Mouse (Mus musculus) midbrain, postnatal 0 days (tissue): ENCODE data around the gene Tldc2. TPM values are rescaled to one million over a fixed set of nuclear protein-coding genes. Genes with fewer than 3 reads are reported as not detected.

Source experiments
- ATAC-seq: fragments of 200-750 bp; cut with Nextera tagmentation; 2 replicates; pipeline ENCODE4 v1.8.0; 2017; ENCODE audit warnings: moderate number of reproducible peaks, mild to moderate bottlenecking, moderate TSS enrichment, moderate library complexity; ENCODE audit not compliant: low FRiP score
- DNase-seq: peaks from one replicate; pipeline ENCODE4 v3.0.0-alpha.2; 2015; ENCODE audit warnings: low spot score
- H3K27ac ChIP-seq: fragments of 300-500 bp; sonication (generic); 2 replicates; pipeline ENCODE4 v1.5.1; 2014; ENCODE audit warnings: low read depth, mild to moderate bottlenecking, low read length, mixed read lengths
- H3K27me3 ChIP-seq: fragments of 300-500 bp; sonication (generic); 2 replicates; pipeline ENCODE4 v1.6.1; 2014; ENCODE audit warnings: low read length, control low read depth, mixed read lengths; ENCODE audit not compliant: insufficient read depth
- H3K36me3 ChIP-seq: fragments of 300-500 bp; sonication (generic); 2 replicates; pipeline ENCODE4 v1.6.1; 2014; ENCODE audit warnings: low read length, control low read depth, mixed read lengths; ENCODE audit not compliant: insufficient read depth
- H3K4me1 ChIP-seq: fragments of 300-500 bp; sonication (generic); 2 replicates; pipeline ENCODE4 v1.6.1; 2014; ENCODE audit warnings: mild to moderate bottlenecking, control low read depth, antibody characterized with exemption, low read length, mixed read lengths; ENCODE audit not compliant: insufficient read depth
- H3K4me2 ChIP-seq: fragments of 300-500 bp; sonication (generic); 2 replicates; pipeline ENCODE4 v1.6.1; 2014; ENCODE audit warnings: low read depth, mild to moderate bottlenecking, low read length, mixed read lengths; ENCODE audit not compliant: poor library complexity, severe bottlenecking
- H3K4me3 ChIP-seq: fragments of 300-500 bp; sonication (generic); 2 replicates; pipeline ENCODE4 v1.5.1; 2014; ENCODE audit warnings: low read depth, mild to moderate bottlenecking, low read length, moderate library complexity
- H3K9ac ChIP-seq: fragments of 300-500 bp; sonication (generic); replicated peaks from 2 replicates; pipeline ENCODE4 v1.6.1; 2014; ENCODE audit warnings: mild to moderate bottlenecking, low read length, moderate library complexity, mixed read lengths; ENCODE audit not compliant: poor library complexity, severe bottlenecking
- H3K9me3 ChIP-seq: fragments of 300-500 bp; sonication (generic); 2 replicates; pipeline ENCODE4 v1.6.1; 2016; ENCODE audit warnings: low read length, control low read depth
- CTCF ChIP-seq: IDR thresholded peaks from 2 replicates; pipeline ENCODE4 v1.5.1; 2016; ENCODE audit warnings: antibody characterized with exemption, mild to moderate bottlenecking
- WGBS: fragments of 180-500 bp; shearing (Covaris S2); extraction: QIAGEN DNeasy Blood & Tissue Kit; methylation state at CpG from one replicate; pipeline ENCODE4 v1.1.7; 2014; 5-methylcytosine and 5-hydroxymethylcytosine counted together
- polyA plus RNA-seq: library from polyadenylated mRNA; unstranded; fragments of >200 nt; fragmentation: Nextera tagmentation; extraction: Ambion mirVana; gene quantifications from 2 replicates; pipeline ENCODE4 v1.2.1, GENCODE M21; 2015
- total RNA-seq: library from RNA; depleted of rRNA; stranded (reverse); fragments of >200 nt; gene quantifications from 2 replicates; pipeline ENCODE4 v1.2.3, GENCODE M21; 2014

The Tldc2 gene
- total and polyA plus RNA-seq, 2 experiments from 2014 or later = not detected

GRCm38 (mm10) chr2:157081331-157081730 lies 5.5 kb upstream of the Tldc2 start:
- no peak overlapping the region for H3K9ac ChIP-seq
- WGBS = 96% methylated on average over 8 of the region's 8 CpGs
- ATAC-seq = no peak
- peaks cover 7% of the 10 kb centered on the region; the same call in 1 of the 2 replicates for H3K4me1 ChIP-seq
- H3K4me2 ChIP-seq = no peak overlapping the region
- H3K27me3 ChIP-seq = no peaks in the 10 kb centered on the region
- H3K4me3 ChIP-seq = no peak overlapping the region
- H3K9me3 ChIP-seq = no peaks in the 10 kb centered on the region
- no peak overlapping the region for H3K27ac ChIP-seq
- DNase-seq = no peak
- TF ChIP-seq CTCF = no peak
- no peaks in the 10 kb centered on the region for H3K36me3 ChIP-seq

- Histone ChIP-seq H3K36me3 (no peaks in the 10 kb centered on the region), H3K9ac (no peak overlapping the region), H3K4me2 (no peak overlapping the region), H3K4me3 (no peak overlapping the region), H3K9me3 (no peaks in the 10 kb centered on the region), H3K4me1 (0 out of 2 replicates have a peak, but pooled peaks cover under 1% of the 10 kb centered on the region), H3K27me3 (no peaks in the 10 kb centered on the region), H3K27ac (no peak overlapping the region)
- no peak for TF ChIP-seq CTCF
- WGBS = 24% methylated on average over 7 of the region's 7 CpGs
- ATAC-seq = no peak
- peak; percentile 28 for DNase-seq
These were observed 4.9 kb upstream of the Tldc2 start for GRCm38 (mm10) chr2:157081960-157082359.

- no peak overlapping the region for H3K27ac ChIP-seq
- H3K36me3 ChIP-seq = no peaks in the 10 kb centered on the region
- H3K4me1 ChIP-seq = no peaks in the 10 kb centered on the region
- DNase-seq (no peak), ATAC-seq (no peak)
- H3K9ac ChIP-seq = no peak overlapping the region
- no peaks in the 10 kb centered on the region for H3K9me3 ChIP-seq
- H3K27me3 ChIP-seq = no peaks in the 10 kb centered on the region
- 87% methylated on average over 7 of the region's 7 CpGs for WGBS
- TF ChIP-seq CTCF = no peak
- H3K4me2 ChIP-seq = no peak overlapping the region
- no peak overlapping the region for H3K4me3 ChIP-seq
These were observed 1.8 kb upstream of the Tldc2 start for GRCm38 (mm10) chr2:157084831-157085585.

GRCm38 (mm10) chr2:157087536-157088317 lies 872 bp downstream of the Tldc2 start:
- no peak overlapping the region for H3K9ac ChIP-seq
- 85% methylated on average over 14 of the region's 14 CpGs for WGBS
- no peak for TF ChIP-seq CTCF
- 0 out of 2 replicates have a peak, but pooled peaks cover 2% of the 10 kb centered on the region for H3K4me1 ChIP-seq
- H3K27me3 ChIP-seq = no peaks in the 10 kb centered on the region
- no peak overlapping the region for H3K4me2 ChIP-seq
- DNase-seq = no peak
- H3K27ac ChIP-seq = no peak overlapping the region
- ATAC-seq = no peak
- no peaks in the 10 kb centered on the region for H3K9me3 ChIP-seq
- H3K36me3 ChIP-seq = no peaks in the 10 kb centered on the region
- H3K4me3 ChIP-seq = no peak overlapping the region

- Histone ChIP-seq H3K27me3 (no peaks in the 10 kb centered on the region), H3K4me2 (no peak overlapping the region), H3K4me1 (0 out of 2 replicates have a peak, but pooled peaks cover 2% of the 10 kb centered on the region), H3K9me3 (no peaks in the 10 kb centered on the region), H3K36me3 (no peaks in the 10 kb centered on the region), H3K27ac (no peak overlapping the region), H3K9ac (no peak overlapping the region), H3K4me3 (no peak overlapping the region)
- ATAC-seq (peak; percentile 47; the same call in 1 of the 2 replicates), DNase-seq (peak; percentile 82)
- 43% methylated on average over 8 of the region's 8 CpGs for WGBS
- no peak for TF ChIP-seq CTCF
These were observed 5.2 kb downstream of the Tldc2 start for GRCm38 (mm10) chr2:157092024-157092423.
